Mouse (Mus musculus) CH12.LX (cell line): ENCODE results near the gene Gm26566. TPM values are rescaled to one million over a fixed set of nuclear protein-coding genes. Genes with fewer than 3 reads are reported as not detected.

Experiments
- DNase-seq: peaks from one replicate; pipeline ENCODE4 v3.0.0-alpha.2; 2013; ENCODE audit errors: extremely low read depth
- H3K27ac ChIP-seq: 2 replicates; pipeline ENCODE4 v1.5.1; 2012; ENCODE audit warnings: low read depth, mild to moderate bottlenecking, control low read depth, moderate library complexity; ENCODE audit not compliant: insufficient read depth
- H3K27me3 ChIP-seq: replicated peaks from 2 replicates; pipeline ENCODE3; 2012; ENCODE audit warnings: inconsistent platforms
- H3K36me3 ChIP-seq, 2 experiments: replicated peaks in 1 of 2; 2 replicates each; pipeline versions ENCODE3 to v1.6.1; 2012; ENCODE audit warnings: inconsistent platforms in 1 of 2, low read length in 1 of 2, mild to moderate bottlenecking in 1 of 2, mixed read lengths in 1 of 2, moderate library complexity in 1 of 2; ENCODE audit not compliant: control insufficient read depth in 1 of 2, insufficient read depth in 1 of 2
- H3K4me1 ChIP-seq, 2 experiments: 2 replicates each; pipeline ENCODE4 v1.6.1; 2012; ENCODE audit warnings: inconsistent platforms in 1 of 2, moderate library complexity in 1 of 2; ENCODE audit not compliant: insufficient read depth in 2 of 2, control insufficient read depth in 1 of 2
- H3K4me2 ChIP-seq: 2 replicates; pipeline ENCODE4 v1.6.1; 2012; ENCODE audit warnings: low read depth, mild to moderate bottlenecking, control low read depth; ENCODE audit not compliant: poor library complexity, insufficient read depth, severe bottlenecking
- H3K4me3 ChIP-seq, 3 experiments: fragments of 150-350 bp in 1 of 3; sonication (generic) in 1 of 3; replicated peaks in 1 of 3; 2 replicates each; pipeline versions ENCODE3 to v1.5.1; 2011 to 2012; ENCODE audit warnings: low read depth in 2 of 3, low read length in 2 of 3, mild to moderate bottlenecking in 2 of 3, moderate library complexity in 2 of 3, control low read depth in 1 of 3, improper control_type of control experiment in 1 of 3, inconsistent platforms in 1 of 3, mixed read lengths in 1 of 3; ENCODE audit not compliant: poor library complexity in 1 of 3
- H3K79me2 ChIP-seq: replicated peaks from 2 replicates; pipeline ENCODE4 v1.6.1; 2012; ENCODE audit warnings: mild to moderate bottlenecking, moderate library complexity; ENCODE audit not compliant: control insufficient read depth, poor library complexity, insufficient read depth, severe bottlenecking; ENCODE audit errors: extremely low read depth
- H3K9ac ChIP-seq: 2 replicates; pipeline ENCODE4 v1.6.1; 2012; ENCODE audit warnings: low read depth, mild to moderate bottlenecking, control low read depth, moderate library complexity; ENCODE audit not compliant: insufficient read depth
- H3K9me3 ChIP-seq: replicated peaks from 2 replicates; pipeline ENCODE3; 2012; ENCODE audit warnings: low read length, inconsistent platforms, mixed read lengths
- BHLHE40 ChIP-seq: IDR thresholded peaks from 2 replicates; pipeline ENCODE4 v1.6.1; 2011; ENCODE audit warnings: mild to moderate bottlenecking, low read depth, low read length, improper control_type of control experiment
- CHD2 ChIP-seq: IDR thresholded peaks from 2 replicates; pipeline ENCODE4 v1.6.1; 2011; ENCODE audit warnings: low read length, improper control_type of control experiment
- E2F4 ChIP-seq: IDR thresholded peaks from 2 replicates; pipeline ENCODE4 v1.6.1; 2011; ENCODE audit warnings: low read depth, low read length, improper control_type of control experiment; ENCODE audit not compliant: insufficient replicate concordance
- ELF1 ChIP-seq: IDR thresholded peaks from 2 replicates; pipeline ENCODE4 v1.6.1; 2014; ENCODE audit warnings: low read depth, mild to moderate bottlenecking, inconsistent platforms, low read length, improper control_type of control experiment
- EP300 ChIP-seq: IDR thresholded peaks from 2 replicates; pipeline ENCODE4 v1.6.1; 2011; ENCODE audit warnings: low read length, improper control_type of control experiment
- ETS1 ChIP-seq: conservative IDR thresholded peaks from 2 replicates; pipeline ENCODE4 v1.6.1; 2012; ENCODE audit warnings: low read depth, mild to moderate bottlenecking, inconsistent platforms, low read length, improper control_type of control experiment, moderate library complexity
- JUN ChIP-seq: IDR thresholded peaks from 2 replicates; pipeline ENCODE4 v1.6.1; 2011; ENCODE audit warnings: low read depth, mild to moderate bottlenecking, low read length, improper control_type of control experiment, moderate library complexity; ENCODE audit not compliant: insufficient read depth
- JUND ChIP-seq: conservative IDR thresholded peaks from 2 replicates; pipeline ENCODE4 v1.6.1; 2011; ENCODE audit warnings: low read depth, low read length, improper control_type of control experiment
- MAFK ChIP-seq: IDR thresholded peaks from 2 replicates; pipeline ENCODE4 v1.6.1; 2011; ENCODE audit warnings: low read length, improper control_type of control experiment; ENCODE audit not compliant: insufficient replicate concordance
- MAZ ChIP-seq: IDR thresholded peaks from 2 replicates; pipeline ENCODE4 v1.6.1; 2012; ENCODE audit warnings: low read depth, mild to moderate bottlenecking, inconsistent platforms, low read length, improper control_type of control experiment, moderate library complexity
- MXI1 ChIP-seq: IDR thresholded peaks from 2 replicates; pipeline ENCODE4 v1.6.1; 2011; ENCODE audit warnings: mild to moderate bottlenecking, low read depth, low read length, improper control_type of control experiment
- MYC ChIP-seq: IDR thresholded peaks from 2 replicates; pipeline ENCODE4 v1.6.1; 2011; ENCODE audit warnings: low read depth, mild to moderate bottlenecking, improper control_type of control experiment, low read length
- PAX5 ChIP-seq: IDR thresholded peaks from 2 replicates; pipeline ENCODE4 v1.6.1; 2012; ENCODE audit warnings: low read length, inconsistent platforms, mixed read lengths
- POLR2AphosphoS2 ChIP-seq: IDR thresholded peaks from 2 replicates; pipeline ENCODE4 v1.6.1; 2011; ENCODE audit warnings: low read depth, low read length, improper control_type of control experiment
- RAD21 ChIP-seq: IDR thresholded peaks from 2 replicates; pipeline ENCODE4 v1.6.1; 2011; ENCODE audit warnings: low read depth, mild to moderate bottlenecking, low read length, improper control_type of control experiment, moderate library complexity
- SIN3A ChIP-seq: IDR thresholded peaks from 2 replicates; pipeline ENCODE4 v1.6.1; 2012; ENCODE audit warnings: low read length, improper control_type of control experiment, inconsistent platforms
- SMC3 ChIP-seq: IDR thresholded peaks from 2 replicates; pipeline ENCODE4 v1.6.1; 2011; ENCODE audit warnings: low read depth, low read length, improper control_type of control experiment
- TCF12 ChIP-seq: IDR thresholded peaks from 2 replicates; pipeline ENCODE4 v1.6.1; 2014; ENCODE audit warnings: low read depth, mild to moderate bottlenecking, inconsistent platforms, low read length, improper control_type of control experiment
- USF1 ChIP-seq: IDR thresholded peaks from 2 replicates; pipeline ENCODE4 v1.6.1; 2014; ENCODE audit warnings: low read depth, mild to moderate bottlenecking, inconsistent platforms, low read length, improper control_type of control experiment
- USF2 ChIP-seq: conservative IDR thresholded peaks from 2 replicates; pipeline ENCODE4 v1.6.1; 2011; ENCODE audit warnings: low read depth, low read length, improper control_type of control experiment
- ZMIZ1 ChIP-seq: IDR thresholded peaks from 2 replicates; pipeline ENCODE4 v1.6.1; 2012; ENCODE audit warnings: low read depth, mild to moderate bottlenecking, inconsistent platforms, low read length, improper control_type of control experiment
- ZNF384 ChIP-seq: IDR thresholded peaks from 2 replicates; pipeline ENCODE4 v1.6.1; 2012; ENCODE audit warnings: low read depth, low read length, improper control_type of control experiment, inconsistent platforms
- dilution Hi-C: fragments of 300-500 bp; cut with MboI; formaldehyde crosslinking; loops from 2 replicates; pipeline ENCODE4 v1.14.3; 2020; ENCODE audit warnings: low sequenced_read_pairs; ENCODE audit not compliant: extremely low pct_unique_long_range_greater_than_20kb, extremely low pct_ligation_motif_present
- in situ Hi-C: fragments of 300-500 bp; cut with MboI; formaldehyde crosslinking; loops from 3 replicates; pipeline ENCODE4 v1.14.3; 2019; ENCODE audit warnings: low sequenced_read_pairs, low pct_ligation_motif_present, low pct_unique_long_range_greater_than_20kb, mixed read lengths
- polyA plus RNA-seq: library from polyadenylated mRNA; unstranded; fragments of >175 nt; gene quantifications from 2 replicates; pipeline ENCODE4 v1.2.1, GENCODE M21; 2012; ENCODE audit warnings: low read depth; ENCODE audit not compliant: insufficient read length
- total RNA-seq, 2 experiments: library from RNA; depleted of rRNA; stranded (reverse); fragments of 300-350 nt in 1 of 2; fragments of >200 nt in 1 of 2; gene quantifications; 2 replicates each; pipeline ENCODE4 v1.2.3; 2012 to 2014

Gm26566 gene
- total and polyA plus RNA-seq, 3 experiments = 0.49 to 11.9 TPM; not detected in 1

DNA sequence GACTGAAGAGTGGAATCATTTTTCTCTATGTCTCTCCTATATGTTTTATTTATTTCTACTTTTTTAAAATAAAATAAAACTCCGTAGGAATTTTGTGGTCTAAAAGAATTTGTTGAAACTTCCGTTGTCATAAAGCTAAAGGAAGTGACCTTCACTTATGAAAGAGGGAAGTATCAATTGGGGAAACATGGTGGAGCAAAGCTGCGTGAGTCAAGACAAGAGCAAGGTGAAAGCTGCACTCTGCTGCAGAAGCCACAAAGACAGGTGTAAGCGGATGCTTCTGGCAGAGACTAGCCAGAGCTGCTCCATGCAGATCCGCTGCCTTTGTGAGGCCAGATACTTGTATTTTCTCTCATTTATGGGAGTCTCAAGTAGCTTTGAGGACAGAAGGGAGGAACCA is 22.8 kb upstream of the Gm26566 start:
- no peaks in the 10 kb centered on the region for H3K36me3 ChIP-seq
- no peaks in the 10 kb centered on the region for H3K79me2 ChIP-seq
- no peak overlapping the region for H3K4me3 ChIP-seq
- no peak overlapping the region for H3K9ac ChIP-seq
- no peak overlapping the region for H3K27ac ChIP-seq
- no peak for TF ChIP-seq ZNF384
- no peak for TF ChIP-seq USF1
- TF ChIP-seq TCF12 = 0 out of 2 replicates have a peak, but pooled peaks have one; percentile 25
- no peak for TF ChIP-seq SMC3
- TF ChIP-seq SIN3A = no peak
- TF ChIP-seq CHD2 = no peak
- TF ChIP-seq E2F4 = no peak
- TF ChIP-seq JUND = no peak
- no peak for TF ChIP-seq MAZ
- no peak for TF ChIP-seq USF2
- TF ChIP-seq EP300 = peak; percentile 52
- TF ChIP-seq ELF1 = no peak
- TF ChIP-seq POLR2AphosphoS2 = no peak
- no peak for TF ChIP-seq JUN
- TF ChIP-seq ZMIZ1 = no peak
- TF ChIP-seq ETS1 = no peak
- no peak for TF ChIP-seq MAFK
- no peak for TF ChIP-seq PAX5
- TF ChIP-seq RAD21 = no peak
- no peak for TF ChIP-seq MXI1
- TF ChIP-seq MYC = no peak
- TF ChIP-seq BHLHE40 = 0 out of 2 replicates have a peak, but pooled peaks have one; percentile 13
- dilution Hi-C loops = no loop called here
- in situ Hi-C loops = no loop called here
- peaks cover 6 to 30% of the 10 kb centered on the region in 2 experiments for H3K4me1 ChIP-seq
- peaks cover 7% of the 10 kb centered on the region for H3K27me3 ChIP-seq
- 0 out of 2 replicates have a peak overlapping the region, but pooled peaks have one; percentile 22 for H3K4me2 ChIP-seq
- DNase-seq = no peak
- no peaks in the 10 kb centered on the region for H3K9me3 ChIP-seq

DNA sequence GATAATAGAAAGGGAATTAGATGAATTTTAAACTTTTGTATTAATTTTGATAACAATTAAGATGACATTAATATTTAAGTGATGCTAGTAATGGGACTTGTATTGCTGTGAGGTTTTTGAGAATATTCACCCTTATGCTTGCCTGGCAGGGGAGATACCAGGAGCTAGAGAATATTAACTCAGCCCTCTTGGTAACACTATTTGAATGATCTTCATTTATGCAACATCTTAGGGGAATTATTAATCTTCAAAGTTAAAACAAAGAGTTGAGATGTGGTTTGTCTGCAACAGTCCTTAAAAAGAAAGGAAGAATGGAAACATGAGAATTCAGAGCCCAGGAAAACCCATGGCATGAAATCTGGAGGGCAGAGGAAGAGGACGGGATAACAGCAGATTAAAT is 22.3 kb upstream of the Gm26566 start:
- in situ Hi-C loops = no loop called here
- Histone ChIP-seq H3K27ac (no peak overlapping the region), H3K36me3 (no peaks in the 10 kb centered on the region), H3K4me2 (no peak overlapping the region), H3K27me3 (peaks cover 5% of the 10 kb centered on the region), H3K79me2 (no peaks in the 10 kb centered on the region), H3K9ac (no peak overlapping the region), H3K4me1 (peaks cover 6 to 26% of the 10 kb centered on the region in 2 experiments), H3K9me3 (no peaks in the 10 kb centered on the region), H3K4me3 (no peak overlapping the region)
- TF ChIP-seq TCF12 = no peak
- DNase-seq = no peak
- dilution Hi-C loops = no loop called here
